Mouse (Mus musculus) neural tube, embryonic 11.5 days (tissue): ENCODE measurements at regions not wholly inside any gene's neighbourhood (a gene's known extent, or its start where the extent isn't known, plus 50 kb on each side); places are given as distances from the start of the nearest gene placed in this dataset.

ENCODE experiments used
- ATAC-seq: fragments of 200-750 bp; cut with Nextera tagmentation; 2 replicates; pipeline ENCODE4 v1.8.0; 2017; ENCODE audit warnings: moderate number of reproducible peaks, mild to moderate bottlenecking, moderate TSS enrichment, moderate library complexity; ENCODE audit not compliant: insufficient read depth, low FRiP score, low TSS enrichment
- DNase-seq: peaks from one replicate; pipeline ENCODE4 v3.0.0-alpha.2; 2015; ENCODE audit warnings: low spot score
- H3K27ac ChIP-seq: fragments of 300-500 bp; sonication (generic); 2 replicates; pipeline ENCODE4 v1.5.1; 2014; ENCODE audit warnings: low read depth, mild to moderate bottlenecking, low read length
- H3K27me3 ChIP-seq: fragments of 300-500 bp; sonication (generic); 2 replicates; pipeline ENCODE4 v1.6.1; 2014; ENCODE audit warnings: mild to moderate bottlenecking, low read length, mixed read lengths; ENCODE audit not compliant: control insufficient read depth, insufficient read depth
- H3K36me3 ChIP-seq: fragments of 300-500 bp; sonication (generic); 2 replicates; pipeline ENCODE4 v1.6.1; 2014; ENCODE audit warnings: mild to moderate bottlenecking, low read length, moderate library complexity, mixed read lengths; ENCODE audit not compliant: control insufficient read depth, insufficient read depth
- H3K4me1 ChIP-seq: fragments of 300-500 bp; sonication (generic); 2 replicates; pipeline ENCODE4 v1.6.1; 2014; ENCODE audit warnings: low read length, mixed read lengths; ENCODE audit not compliant: control insufficient read depth, insufficient read depth
- H3K4me2 ChIP-seq: fragments of 300-500 bp; sonication (generic); 2 replicates; pipeline ENCODE4 v1.6.1; 2014; ENCODE audit warnings: low read depth, mild to moderate bottlenecking, moderate library complexity
- H3K4me3 ChIP-seq: fragments of 300-500 bp; sonication (generic); 2 replicates; pipeline ENCODE4 v1.5.1; 2014; ENCODE audit warnings: low read depth, low read length
- H3K9ac ChIP-seq: fragments of 300-500 bp; sonication (generic); 2 replicates; pipeline ENCODE4 v1.6.1; 2014; ENCODE audit warnings: mild to moderate bottlenecking, low read length
- H3K9me3 ChIP-seq: fragments of 300-500 bp; sonication (generic); 2 replicates; pipeline ENCODE4 v1.6.1; 2016; ENCODE audit warnings: low read length; ENCODE audit not compliant: control insufficient read depth
- WGBS: fragments of 180-500 bp; shearing (Covaris S2); extraction: QIAGEN DNeasy Blood & Tissue Kit; methylation state at CpG from one replicate; pipeline ENCODE4 v1.1.7; 2014; 5-methylcytosine and 5-hydroxymethylcytosine counted together

- ATAC-seq (no peak), DNase-seq (no peak)
- Histone ChIP-seq H3K9me3 (no peaks in the 10 kb centered on the region), H3K9ac (no peak overlapping the region), H3K4me1 (no peaks in the 10 kb centered on the region), H3K36me3 (no peaks in the 10 kb centered on the region), H3K27me3 (no peaks in the 10 kb centered on the region), H3K4me2 (no peak overlapping the region), H3K4me3 (no peak overlapping the region), H3K27ac (no peak overlapping the region)
- WGBS = 73% methylated on average over 13 of the region's 13 CpGs
Measured at GRCm38 (mm10) chr3:38397615-38397956, 87.1 kb downstream of the Ankrd50 start.

DNA sequence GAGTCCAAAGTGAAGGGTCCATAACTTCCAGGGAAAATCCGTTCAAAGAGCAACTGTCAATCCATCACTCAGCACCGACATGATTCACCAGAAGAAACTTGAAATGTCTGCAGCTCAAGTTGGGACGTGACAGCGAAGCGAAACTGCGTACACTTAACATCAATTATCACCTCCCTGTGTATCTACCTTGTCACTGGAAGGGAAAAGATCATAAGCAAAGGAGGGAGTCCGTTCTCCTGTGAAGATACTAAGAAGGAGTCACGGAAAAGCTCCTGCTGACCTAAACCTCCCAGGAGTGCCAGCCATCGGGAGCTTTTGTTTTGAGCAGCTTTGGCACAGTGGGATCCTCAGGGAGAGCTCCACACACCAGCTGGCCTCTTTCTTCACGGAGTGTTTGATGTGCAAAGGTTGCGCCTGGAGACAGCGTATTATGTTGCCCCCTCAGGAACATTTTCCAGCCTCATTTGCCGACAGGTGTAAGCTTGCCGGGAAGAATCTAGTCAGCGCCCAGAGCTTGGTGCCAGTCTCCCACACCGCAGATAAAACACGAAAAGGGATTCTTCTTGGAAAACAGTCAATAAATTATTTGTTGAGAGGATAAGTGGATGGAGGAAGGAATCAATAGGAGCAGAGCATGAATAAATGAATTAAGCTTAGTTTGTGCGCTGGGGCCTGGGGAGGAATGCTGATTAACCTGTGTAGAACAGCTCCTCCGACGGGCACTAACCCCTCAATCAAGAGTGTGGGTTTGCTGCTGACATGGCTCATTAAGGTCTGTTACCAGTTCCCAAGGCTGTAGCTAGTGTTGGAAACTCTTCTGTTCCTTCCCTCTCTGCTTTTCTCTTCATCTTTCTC, 87.7 kb downstream of the Ankrd50 start:
- Histone ChIP-seq H3K4me1 (no peaks in the 10 kb centered on the region), H3K27me3 (no peaks in the 10 kb centered on the region), H3K27ac (no peak overlapping the region), H3K4me3 (0 out of 2 replicates have a peak overlapping the region, but pooled peaks have one; percentile 11), H3K4me2 (peak overlapping the region; percentile 38), H3K36me3 (no peaks in the 10 kb centered on the region), H3K9ac (no peak overlapping the region), H3K9me3 (no peaks in the 10 kb centered on the region)
- peak; percentile 42 for DNase-seq
- WGBS = 4% methylated on average over 20 of the region's 20 CpGs
- ATAC-seq = peak; percentile 77

DNA sequence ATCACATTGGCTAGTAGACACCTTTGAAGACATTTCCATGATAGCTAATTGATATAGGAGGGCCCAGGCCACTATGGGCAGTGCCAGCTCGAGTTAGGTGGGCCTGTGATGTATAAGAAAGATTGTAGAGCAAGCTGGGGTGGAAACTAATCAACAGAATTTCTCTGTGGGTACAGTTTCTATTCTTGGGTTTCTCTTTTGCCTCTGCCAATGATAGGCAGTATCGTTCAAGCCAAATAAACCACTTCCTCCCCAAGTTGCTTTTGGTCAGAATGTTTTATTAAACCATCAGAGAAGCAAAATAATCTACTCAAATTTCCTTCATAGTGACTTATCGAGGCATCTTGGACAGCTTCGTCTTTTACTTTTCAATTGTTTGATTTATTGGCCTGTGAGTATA, 90.3 kb downstream of the Ankrd50 start:
- no peak overlapping the region for H3K9ac ChIP-seq
- no peaks in the 10 kb centered on the region for H3K36me3 ChIP-seq
- H3K4me3 ChIP-seq = no peak overlapping the region
- ATAC-seq (no peak), DNase-seq (no peak)
- no peak overlapping the region for H3K27ac ChIP-seq
- WGBS = 81% methylated on average over 4 of the region's 4 CpGs
- no peaks in the 10 kb centered on the region for H3K27me3 ChIP-seq
- H3K4me2 ChIP-seq = no peak overlapping the region
- H3K4me1 ChIP-seq = no peaks in the 10 kb centered on the region
- H3K9me3 ChIP-seq = no peaks in the 10 kb centered on the region

DNA sequence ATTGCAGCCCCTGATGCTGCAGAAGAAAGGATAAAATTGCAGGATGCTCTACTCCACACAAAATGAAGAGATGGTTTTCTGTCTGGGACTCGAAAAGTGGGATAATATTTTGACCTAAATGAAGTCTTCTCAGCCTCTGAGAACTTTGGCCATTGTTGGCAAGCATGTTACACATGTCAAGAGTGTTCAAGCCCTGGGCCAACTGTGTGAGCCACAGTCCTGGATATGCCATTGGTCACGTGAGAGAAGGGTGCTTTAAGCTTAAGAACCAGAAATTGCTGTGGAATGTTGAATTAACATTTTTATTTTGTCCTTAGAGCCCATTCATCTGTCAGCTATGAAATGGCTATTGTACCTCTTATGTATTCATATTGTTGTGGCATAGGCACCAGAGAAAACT, 95.0 kb downstream of the Ankrd50 start:
- H3K36me3 ChIP-seq = no peaks in the 10 kb centered on the region
- no peak overlapping the region for H3K4me3 ChIP-seq
- no peak overlapping the region for H3K4me2 ChIP-seq
- H3K27ac ChIP-seq = no peak overlapping the region
- no peak for DNase-seq
- no peak overlapping the region for H3K9ac ChIP-seq
- ATAC-seq = no peak
- H3K4me1 ChIP-seq = no peaks in the 10 kb centered on the region
- 69% methylated on average over 2 of the region's 2 CpGs for WGBS
- no peaks in the 10 kb centered on the region for H3K27me3 ChIP-seq
- no peaks in the 10 kb centered on the region for H3K9me3 ChIP-seq

DNA sequence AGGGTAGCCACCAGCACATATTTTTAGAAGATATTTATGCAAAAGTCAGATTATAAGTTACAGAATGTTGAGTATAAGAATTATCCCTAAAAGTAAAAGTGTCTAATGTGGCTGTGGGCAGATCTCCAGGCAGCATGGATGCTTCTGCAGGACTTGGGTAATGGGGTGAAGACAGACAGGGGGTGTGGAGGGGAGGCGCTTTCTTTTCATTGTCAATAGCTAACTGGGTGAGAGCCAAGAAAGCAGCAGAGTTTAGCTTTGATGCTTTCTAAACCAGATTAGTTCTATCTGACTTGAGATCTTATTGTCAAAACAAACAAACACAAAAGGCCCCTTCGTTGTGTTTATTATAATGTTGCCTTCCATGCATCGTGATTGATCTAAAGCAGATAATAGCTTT, 95.7 kb downstream of the Ankrd50 start:
- peak; percentile 13 for DNase-seq
- Histone ChIP-seq H3K4me2 (no peak overlapping the region), H3K36me3 (no peaks in the 10 kb centered on the region), H3K4me3 (no peak overlapping the region), H3K9me3 (no peaks in the 10 kb centered on the region), H3K9ac (no peak overlapping the region), H3K27me3 (no peaks in the 10 kb centered on the region), H3K4me1 (no peaks in the 10 kb centered on the region), H3K27ac (no peak overlapping the region)
- no peak for ATAC-seq
- WGBS = 30% methylated on average over 3 of the region's 3 CpGs

GRCm38 (mm10) chr3:38382743-38383142, 101.9 kb downstream of the Ankrd50 start:
- H3K4me3 ChIP-seq = no peak overlapping the region
- no peaks in the 10 kb centered on the region for H3K36me3 ChIP-seq
- no peaks in the 10 kb centered on the region for H3K4me1 ChIP-seq
- H3K9me3 ChIP-seq = no peaks in the 10 kb centered on the region
- DNase-seq = no peak
- no peak overlapping the region for H3K9ac ChIP-seq
- no peak overlapping the region for H3K27ac ChIP-seq
- WGBS = 81% methylated on average over 3 of the region's 3 CpGs
- H3K4me2 ChIP-seq = no peak overlapping the region
- no peaks in the 10 kb centered on the region for H3K27me3 ChIP-seq
- no peak for ATAC-seq

- no peak for DNase-seq
Measured at GRCm38 (mm10) chr3:38381623-38382022, 103.0 kb downstream of the Ankrd50 start.

GRCm38 (mm10) chr3:38373690-38374089, 111.0 kb downstream of the Ankrd50 start:
- no peak for DNase-seq
- Histone ChIP-seq H3K9me3 (no peaks in the 10 kb centered on the region), H3K36me3 (no peaks in the 10 kb centered on the region), H3K27ac (no peak overlapping the region), H3K9ac (no peak overlapping the region), H3K4me2 (no peak overlapping the region), H3K27me3 (no peaks in the 10 kb centered on the region), H3K4me3 (no peak overlapping the region), H3K4me1 (no peaks in the 10 kb centered on the region)
- WGBS = 84% methylated on average over 4 of the region's 4 CpGs
- ATAC-seq = no peak

More at GRCm38 (mm10) chr3:38381623-38382022, 103.0 kb downstream of the Ankrd50 start:
- Histone ChIP-seq H3K27ac (no peak overlapping the region), H3K4me3 (no peak overlapping the region), H3K4me1 (no peaks in the 10 kb centered on the region), H3K9ac (no peak overlapping the region), H3K4me2 (no peak overlapping the region), H3K9me3 (no peaks in the 10 kb centered on the region), H3K27me3 (no peaks in the 10 kb centered on the region), H3K36me3 (no peaks in the 10 kb centered on the region)
- WGBS = 82% methylated on average over 5 of the region's 5 CpGs
- no peak for ATAC-seq

- WGBS = 59% methylated on average over 2 of the region's 2 CpGs
- DNase-seq (no peak), ATAC-seq (no peak)
- no peaks in the 10 kb centered on the region for H3K36me3 ChIP-seq
- H3K4me1 ChIP-seq = no peaks in the 10 kb centered on the region
- no peaks in the 10 kb centered on the region for H3K27me3 ChIP-seq
- no peaks in the 10 kb centered on the region for H3K9me3 ChIP-seq
- H3K4me2 ChIP-seq = no peak overlapping the region
- no peak overlapping the region for H3K27ac ChIP-seq
- H3K4me3 ChIP-seq = no peak overlapping the region
- no peak overlapping the region for H3K9ac ChIP-seq
Measured at GRCm38 (mm10) chr3:38371702-38372101, 112.9 kb downstream of the Ankrd50 start.
